Mouse (Mus musculus) erythroblast, embryonic 14.5 days (primary cell): ENCODE measurements around the gene 2610028H24Rik. TPM values are rescaled to one million over a fixed set of nuclear protein-coding genes. Genes with fewer than 3 reads are reported as not detected.

ENCODE experiments used
- H3K27me3 ChIP-seq: 2 replicates; pipeline ENCODE4 v1.6.1; 2012; ENCODE audit warnings: inconsistent platforms; ENCODE audit not compliant: control insufficient read depth
- H3K36me3 ChIP-seq: 2 replicates; pipeline ENCODE4 v1.6.1; 2012; ENCODE audit warnings: mild to moderate bottlenecking, inconsistent platforms; ENCODE audit not compliant: control insufficient read depth
- H3K4me1 ChIP-seq: 2 replicates; pipeline ENCODE4 v1.6.1; 2012; ENCODE audit warnings: inconsistent platforms; ENCODE audit not compliant: control insufficient read depth
- H3K4me3 ChIP-seq: replicated peaks from 2 replicates; pipeline ENCODE3; 2012; ENCODE audit warnings: moderate library complexity, mild to moderate bottlenecking, inconsistent platforms
- H3K9me3 ChIP-seq: 2 replicates; pipeline ENCODE4 v1.6.1; 2012; ENCODE audit warnings: low read length, inconsistent platforms, mixed read lengths; ENCODE audit not compliant: control insufficient read depth
- GATA1 ChIP-seq: IDR thresholded peaks from 2 replicates; pipeline ENCODE4 v1.6.1; 2012; ENCODE audit warnings: low read length, inconsistent platforms, mixed read lengths
- TAL1 ChIP-seq: IDR thresholded peaks from 3 replicates; pipeline ENCODE4 v1.6.1; 2012; ENCODE audit warnings: low read length, inconsistent platforms, mixed read lengths
- polyA plus RNA-seq: library from polyadenylated mRNA; stranded (reverse); fragments of >175 nt; gene quantifications from 2 replicates; pipeline ENCODE4 v1.2.3, GENCODE M21; 2012

The 2610028H24Rik gene
- polyA plus RNA-seq, 1 experiment = not detected

- Histone ChIP-seq H3K4me3 (no peak overlapping the region), H3K27me3 (no peaks in the 10 kb centered on the region), H3K9me3 (no peaks in the 10 kb centered on the region), H3K36me3 (peaks cover 98% of the 10 kb centered on the region), H3K4me1 (no peaks in the 10 kb centered on the region)
- TF ChIP-seq GATA1 = no peak
- TF ChIP-seq TAL1 = no peak
Observed at GRCm38 (mm10) chr10:76481480-76481879, 32.6 kb downstream of the 2610028H24Rik start.

- no peaks in the 10 kb centered on the region for H3K9me3 ChIP-seq
- H3K4me3 ChIP-seq = no peak overlapping the region
- peaks cover 2% of the 10 kb centered on the region; the same call in 1 of the 2 replicates for H3K4me1 ChIP-seq
- TF ChIP-seq TAL1 (no peak), GATA1 (no peak)
- H3K36me3 ChIP-seq = peaks cover 97% of the 10 kb centered on the region
- H3K27me3 ChIP-seq = no peaks in the 10 kb centered on the region
Observed at GRCm38 (mm10) chr10:76486302-76486701, 37.4 kb downstream of the 2610028H24Rik start.

- no peak overlapping the region for H3K4me3 ChIP-seq
- TF ChIP-seq GATA1 (no peak), TAL1 (no peak)
Observed at GRCm38 (mm10) chr10:76488265-76488664, 39.4 kb downstream of the 2610028H24Rik start.

GRCm38 (mm10) chr10:76489205-76489604 is 40.3 kb downstream of the 2610028H24Rik start:
- TF ChIP-seq GATA1 (no peak), TAL1 (no peak)
- peaks cover 15% of the 10 kb centered on the region for H3K4me1 ChIP-seq
- H3K4me3 ChIP-seq = no peak overlapping the region
- H3K9me3 ChIP-seq = no peaks in the 10 kb centered on the region
- peaks cover 93% of the 10 kb centered on the region for H3K36me3 ChIP-seq
- no peaks in the 10 kb centered on the region for H3K27me3 ChIP-seq

More at GRCm38 (mm10) chr10:76488265-76488664, 39.4 kb downstream of the 2610028H24Rik start:
- Histone ChIP-seq H3K36me3 (peaks cover 93% of the 10 kb centered on the region), H3K9me3 (no peaks in the 10 kb centered on the region), H3K4me1 (peaks cover 5% of the 10 kb centered on the region), H3K27me3 (no peaks in the 10 kb centered on the region)

GRCm38 (mm10) chr10:76493527-76493926 is 44.6 kb downstream of the 2610028H24Rik start:
- Histone ChIP-seq H3K4me1 (peaks cover 25% of the 10 kb centered on the region), H3K27me3 (no peaks in the 10 kb centered on the region), H3K4me3 (no peak overlapping the region), H3K36me3 (peaks cover 89% of the 10 kb centered on the region), H3K9me3 (no peaks in the 10 kb centered on the region)
- TF ChIP-seq TAL1 (no peak), GATA1 (no peak)

- H3K4me3 ChIP-seq = no peak overlapping the region
- no peaks in the 10 kb centered on the region for H3K27me3 ChIP-seq
- H3K4me1 ChIP-seq = peaks cover 25% of the 10 kb centered on the region
- no peaks in the 10 kb centered on the region for H3K9me3 ChIP-seq
- H3K36me3 ChIP-seq = peaks cover 89% of the 10 kb centered on the region
- TF ChIP-seq GATA1 (no peak), TAL1 (no peak)
Observed at GRCm38 (mm10) chr10:76495501-76495900, 46.6 kb downstream of the 2610028H24Rik start.

GRCm38 (mm10) chr10:76496366-76496765 is 47.5 kb downstream of the 2610028H24Rik start:
- Histone ChIP-seq H3K9me3 (no peaks in the 10 kb centered on the region), H3K4me1 (peaks cover 25% of the 10 kb centered on the region), H3K36me3 (peaks cover 88% of the 10 kb centered on the region), H3K27me3 (no peaks in the 10 kb centered on the region), H3K4me3 (no peak overlapping the region)
- TF ChIP-seq TAL1 (no peak), GATA1 (no peak)

- peaks cover 91% of the 10 kb centered on the region for H3K36me3 ChIP-seq
- peaks cover 25% of the 10 kb centered on the region for H3K4me1 ChIP-seq
- no peaks in the 10 kb centered on the region for H3K27me3 ChIP-seq
- no peaks in the 10 kb centered on the region for H3K9me3 ChIP-seq
- TF ChIP-seq GATA1 (no peak), TAL1 (no peak)
- no peak overlapping the region for H3K4me3 ChIP-seq
Observed at GRCm38 (mm10) chr10:76497522-76497921, 48.6 kb downstream of the 2610028H24Rik start.

GRCm38 (mm10) chr10:76504271-76504943 is 55.5 kb downstream of the 2610028H24Rik start:
- H3K27me3 ChIP-seq = no peaks in the 10 kb centered on the region
- no peaks in the 10 kb centered on the region for H3K9me3 ChIP-seq
- no peak overlapping the region for H3K4me3 ChIP-seq
- peaks cover 9% of the 10 kb centered on the region for H3K4me1 ChIP-seq
- TF ChIP-seq GATA1 (no peak), TAL1 (no peak)
- peaks cover 93% of the 10 kb centered on the region for H3K36me3 ChIP-seq
